Mouse (Mus musculus): ENCODE measurements around the gene Gm17019. TPM values are rescaled to one million over a fixed set of nuclear protein-coding genes. Genes with fewer than 3 reads are reported as not detected.

The Gm17019 gene
- polyA plus RNA-seq, 1 experiment = not detected

Other genes starting within 250 kb of the Gm17019 start
- gene Gm9758, start 118.1 kb downstream of the Gm17019 start, polyA plus RNA-seq (2012; ENCODE audit: insufficient read depth, insufficient read length, low replicate concordance, missing spikeins) = not detected in 2 replicates
- gene Speer4e, start 94.6 kb downstream of the Gm17019 start, polyA plus RNA-seq (2012; ENCODE audit: insufficient read depth, insufficient read length, low replicate concordance, missing spikeins) = not detected in 2 replicates
- gene Gm10354, start 54.1 kb downstream of the Gm17019 start, polyA plus RNA-seq (2012; ENCODE audit: insufficient read depth, insufficient read length, low replicate concordance, missing spikeins) = not detected in 2 replicates

Data from olfactory bulb, adult 2 months (tissue).